Mouse (Mus musculus) heart, adult 2 months (tissue): Measurements from ENCODE around the gene Upk3b.

Experiments used
- CTCF ChIP-seq: fragments of 200-600 bp; IDR thresholded peaks from 2 replicates; pipeline ENCODE4 v1.8.1; 2022; ENCODE audit warnings: antibody characterized with exemption, mild to moderate bottlenecking, moderate library complexity
- EP300 ChIP-seq: fragments of 200-500 bp; IDR thresholded peaks from 2 replicates; pipeline ENCODE4 v1.6.1; 2011; ENCODE audit warnings: low read depth, low read length, control low read depth; ENCODE audit not compliant: insufficient read depth
- POLR2A ChIP-seq: fragments of 200-500 bp; IDR thresholded peaks from 2 replicates; pipeline ENCODE4 v1.6.1; 2011; ENCODE audit warnings: mild to moderate bottlenecking, low read depth, low read length, control low read depth; ENCODE audit not compliant: insufficient read depth

DNA sequence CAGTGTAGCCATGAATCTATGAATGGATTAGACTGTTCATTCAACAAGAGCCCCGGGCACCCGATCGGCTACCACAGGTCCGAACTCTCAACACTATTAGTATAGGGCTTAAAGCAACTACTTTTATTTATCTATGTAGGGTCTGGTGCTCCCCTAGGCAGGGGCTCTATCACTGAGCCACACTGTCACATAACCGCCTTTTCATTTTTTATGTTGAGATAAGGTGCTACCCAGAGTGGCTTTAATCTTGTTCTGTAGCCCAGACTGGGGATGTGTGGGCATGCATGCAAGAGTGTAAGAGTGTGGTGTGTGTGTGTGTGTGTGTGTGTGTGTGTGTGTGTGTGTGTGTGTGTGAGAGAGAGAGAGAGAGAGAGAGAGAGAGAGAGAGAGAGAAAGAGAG, 39.8 kb downstream of the Upk3b start:
- TF ChIP-seq CTCF = no peak
- TF ChIP-seq POLR2A = no peak
- TF ChIP-seq EP300 = no peak
